Mouse (Mus musculus): ENCODE data around the gene Olfr896-ps1.

Olfr896-ps1 gene

DNA sequence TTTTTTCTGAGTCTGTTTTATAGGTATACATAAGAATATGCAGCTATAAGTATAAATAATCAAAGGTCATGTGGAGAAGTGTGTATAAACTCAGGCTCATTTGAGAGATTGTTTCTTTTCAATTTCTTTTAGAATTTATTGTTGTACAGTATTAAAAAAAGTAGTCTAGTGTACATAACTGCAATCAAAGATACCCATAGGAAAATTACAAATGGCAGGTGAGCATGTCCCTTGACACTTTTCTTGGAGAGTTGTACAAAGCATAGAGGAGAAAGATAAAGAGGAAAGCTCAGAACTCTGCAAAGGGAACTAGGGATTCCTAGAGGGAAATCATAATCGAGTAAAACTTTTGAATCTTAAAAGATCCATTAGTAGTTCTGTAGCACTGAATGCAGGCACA is at the start of gene Olfr896-ps1:
Olfr896-ps1 (plus strand) TSS at position 301 of the 400 bp plus-strand sequence.
- DNase-seq (ENCODE audit: low spot score in 2 of 2): no peak

DNA sequence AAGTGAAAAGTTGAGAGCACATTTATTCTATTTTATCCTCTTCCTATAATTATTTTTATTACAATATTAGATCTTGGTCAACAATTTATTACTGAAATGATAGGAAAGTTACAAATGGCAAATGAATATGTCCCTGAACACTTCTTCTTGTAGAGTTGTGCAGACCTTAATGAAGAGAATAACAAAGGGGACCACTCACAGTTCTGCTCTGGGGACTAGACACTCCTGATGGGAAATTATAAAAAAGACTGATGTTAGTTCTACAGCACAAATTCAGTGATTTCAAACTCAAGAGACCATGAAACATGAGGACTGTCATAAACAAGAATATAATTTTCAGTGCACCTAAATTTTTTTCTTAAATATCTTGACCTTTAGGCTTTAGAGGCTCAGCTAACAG is 38.4 kb upstream of the Olfr896-ps1 start, which contains the start of gene Olfr143:
Olfr143 (plus strand) TSS at position 301 of the 400 bp plus-strand sequence.
- DNase-seq (ENCODE audit: low spot score in 2 of 2): no peak

DNA sequence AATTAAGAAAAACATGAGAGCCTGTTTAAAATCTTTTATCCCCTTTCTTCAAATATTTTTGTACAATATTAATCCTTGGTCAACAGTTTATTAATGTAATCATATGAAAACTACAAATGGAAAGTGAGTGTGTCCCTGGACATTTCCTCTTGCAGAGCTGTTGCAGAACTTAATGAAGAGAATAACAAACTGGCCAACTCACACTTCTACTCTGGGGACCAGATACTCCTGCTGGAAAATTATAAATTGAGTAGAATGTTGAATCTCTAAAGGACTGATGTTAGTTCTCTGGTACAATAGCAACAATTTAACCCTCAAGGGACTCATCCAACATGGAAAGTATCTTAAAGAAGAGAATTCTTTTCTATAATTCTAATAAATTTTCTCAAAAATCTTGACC is 23.4 kb upstream of the Olfr896-ps1 start, which contains the start of gene Olfr895:
Olfr895 (plus strand) TSS at position 301 of the 400 bp plus-strand sequence.
- no peak for DNase-seq (ENCODE audit: low spot score in 2 of 2)

DNA sequence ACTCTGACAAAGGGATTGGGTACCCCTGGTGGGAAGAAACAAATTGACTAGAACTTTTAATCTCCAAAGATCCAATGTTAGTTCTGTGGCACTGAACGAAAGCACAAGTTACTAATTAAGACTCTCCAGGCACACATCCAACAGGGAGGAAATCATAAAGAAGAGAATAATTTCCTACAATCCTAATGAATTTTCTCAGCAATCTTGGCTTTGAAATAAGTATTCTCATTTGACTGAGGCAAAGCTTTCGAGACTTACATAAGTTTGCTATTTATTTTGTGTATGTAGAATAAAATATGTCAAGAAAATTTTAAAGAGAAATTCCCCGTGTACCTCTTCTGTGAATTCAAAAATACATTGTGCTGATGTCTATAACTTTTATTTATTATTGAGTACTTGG is 37.9 kb downstream of the Olfr896-ps1 start, which contains the start of gene Olfr25:
Olfr25 (plus strand) TSS at position 301 of the 400 bp plus-strand sequence.
- no peak for DNase-seq (ENCODE audit: low spot score in 2 of 2)
